In the genomic region with DNA sequence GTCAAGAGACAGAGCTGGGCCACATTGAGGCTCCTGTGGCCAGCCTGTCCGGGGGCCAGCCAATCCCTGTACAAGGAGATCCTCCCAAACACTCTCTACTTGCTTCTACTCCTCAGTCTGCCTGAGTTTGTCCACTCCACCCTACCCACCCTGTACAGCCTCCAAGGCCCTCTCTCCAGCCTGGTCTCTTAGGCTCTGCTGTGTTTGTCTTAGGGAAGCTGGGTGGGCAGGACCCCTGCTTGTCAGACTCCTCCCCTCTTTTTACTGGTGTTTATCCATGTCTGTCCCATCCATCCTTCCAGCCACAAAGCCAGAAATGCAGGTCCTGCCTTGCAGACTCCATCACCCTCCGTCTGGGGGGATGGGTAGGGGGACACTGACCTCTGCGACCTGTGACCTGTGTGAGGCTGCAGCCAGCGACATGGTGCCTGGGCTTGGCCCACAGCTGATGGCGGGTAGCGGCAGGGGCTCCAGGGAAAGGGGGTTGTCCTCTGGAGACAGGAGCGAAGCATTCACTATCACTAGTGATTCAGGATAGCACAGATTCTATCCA, we compare ENCODE assay signal across 14 mouse cellular contexts. TPM values are rescaled to one million over a fixed set of nuclear protein-coding genes. Genes with fewer than 3 reads are reported as not detected.
A peak's percentile ranks its signal among the peaks of the same experiment; 100 is the strongest.
DNase-seq lines count a peak whose midpoint lies in the region; ATAC-seq and TF ChIP-seq lines count a peak whose summit lies in the region.
"Had no signal": no experiment of that assay in that cellular context is flagged by ENCODE, and none has a peak within 500 bp of the region (broad histone marks: within the 10 kb centered on the region; RNA-seq: fewer than 3 reads in every experiment).

No protein-coding gene starts in this region.

- peak; percentile 9 for DNase-seq in lung, postnatal 10 days
- no peak for DNase-seq in lung, postnatal 14 days
- DNase-seq in ES-E14 (ENCODE audit: low read depth, low spot score) = no peak
- peak; percentile 73 for DNase-seq in embryo, embryonic 10 days (ENCODE audit: low spot score)
- no peak for DNase-seq in heart, postnatal 14 days
- DNase-seq in gastrocnemius, adult 18-20 months (ENCODE audit: low spot score) = no peak
- DNase-seq: adrenal gland, postnatal 10 days; cerebellum, adult 8-10 months; kidney, postnatal 25 days; liver, embryonic 13.5 days; thymus, postnatal 14 days had no signal

- intact Hi-C loops in heart, postnatal 14 days (cut with DNase I) = no loop called here

- no peaks in the 10 kb centered on the region for H3K36me3 ChIP-seq in ES-E14 (ENCODE audit: control insufficient read depth, insufficient read depth, low read length, poor library complexity, severe bottlenecking)
- H3K36me3 ChIP-seq in intestine, embryonic 16.5 days (ENCODE audit: control insufficient read depth, insufficient read depth, low read length) = no peaks in the 10 kb centered on the region
- H3K36me3 ChIP-seq: liver, embryonic 13.5 days had no signal

- in situ Hi-C loops in ES-E14 (cut with MboI; ENCODE audit: low sequenced_read_pairs in 2 of 2, unreplicated experiment in 2 of 2) = no loop called here

- no peak overlapping the region; a peak in 1 of 4 replicates for H3K4me3 ChIP-seq in ES-E14 (ENCODE audit: insufficient read depth in 1 of 2, low read depth in 1 of 2, low read length in 2 of 2, poor library complexity in 1 of 2, severe bottlenecking in 1 of 2)
- no peak overlapping the region for H3K4me3 ChIP-seq in intestine, embryonic 16.5 days (ENCODE audit: low read length)
- H3K4me3 ChIP-seq: erythroblast, embryonic 14.5 days; liver, embryonic 13.5 days had no signal

- peaks cover 0 to 13% of the 10 kb centered on the region in 2 experiments; a peak in 2 of 4 replicates for H3K4me1 ChIP-seq in ES-E14 (ENCODE audit: control insufficient read depth in 2 of 2, insufficient read depth in 2 of 2, low read length in 2 of 2, poor library complexity in 1 of 2)
- H3K4me1 ChIP-seq in intestine, embryonic 16.5 days (ENCODE audit: control insufficient read depth, insufficient read depth, low read length) = peaks cover 7% of the 10 kb centered on the region
- H3K4me1 ChIP-seq: liver, embryonic 13.5 days had no signal

- 22% methylated on average over 7 of the region's 7 CpGs for WGBS in intestine, embryonic 16.5 days

- peak overlapping the region; percentile 48; the same call in 1 of the 2 replicates for H3K27ac ChIP-seq in ES-E14 (ENCODE audit: insufficient read depth, low read depth, low read length, poor library complexity, severe bottlenecking)
- no peak overlapping the region for H3K27ac ChIP-seq in intestine, embryonic 16.5 days (ENCODE audit: low read length)
- H3K27ac ChIP-seq: liver, embryonic 13.5 days; macrophage had no signal

- peak; percentile 32 for ATAC-seq in intestine, embryonic 16.5 days

- no peaks in the 10 kb centered on the region for H3K9me3 ChIP-seq in ES-E14 (ENCODE audit: control insufficient read depth, insufficient read depth, low read depth, low read length)
- no peaks in the 10 kb centered on the region for H3K9me3 ChIP-seq in intestine, embryonic 16.5 days (ENCODE audit: control insufficient read depth, low read length)
- H3K9me3 ChIP-seq: liver, embryonic 13.5 days had no signal

- no peaks in the 10 kb centered on the region for H3K27me3 ChIP-seq in intestine, embryonic 16.5 days (replicated peaks; ENCODE audit: control insufficient read depth, insufficient read depth, low read length)
- H3K27me3 ChIP-seq: liver, embryonic 13.5 days had no signal

- no peak overlapping the region for H3K4me2 ChIP-seq in intestine, embryonic 16.5 days (ENCODE audit: low read depth, low read length)
- H3K4me2 ChIP-seq: liver, embryonic 13.5 days had no signal

- H3K9ac ChIP-seq in ES-E14 (ENCODE audit: insufficient read depth, low read depth, low read length, poor library complexity, severe bottlenecking) = peak overlapping the region; percentile 38; the same call in 1 of the 2 replicates
- no peak overlapping the region for H3K9ac ChIP-seq in intestine, embryonic 16.5 days (ENCODE audit: low read depth, low read length)
- H3K9ac ChIP-seq: liver, embryonic 13.5 days had no signal

TF ChIP-seq in ES-E14, 5 proteins besides CTCF, POLR2A, EP300 and RAD21:
- TF ChIP-seq MAFK (IDR thresholded peaks at IDR 0.05; ENCODE audit: insufficient read depth, low read depth, low read length) (no peak), ZNF384 (IDR thresholded peaks at IDR 0.05; ENCODE audit: low read depth, low read length) (no peak), CHD2 (IDR thresholded peaks at IDR 0.05; ENCODE audit: low read depth, low read length) (no peak), ZC3H11A (IDR thresholded peaks at IDR 0.05; ENCODE audit: borderline replicate concordance, low read depth, low read length) (no peak)

RNA-seq across cellular contexts. Expression of a gene that starts 41.2 kb away (rescaled TPM):
- total RNA-seq in ES-E14 (2012; rRNA removed) = 4.2 and 4.7 TPM in 2 replicates
- 4.5 and 5.7 TPM in 2 replicates for polyA plus RNA-seq in intestine, embryonic 16.5 days (2015; fragmentation: Nextera tagmentation; extraction: Ambion mirVana)
- total RNA-seq in heart, postnatal 14 days (2021) = 1 to 10 TPM; 1.3 to 1.8 TPM
- 1 to 10 TPM in 1 of 2 experiments, under 1 TPM in 1; 0.78 to 1.0 TPM for total RNA-seq in gastrocnemius, adult 18-20 months (2021)
- polyA plus RNA-seq: macrophage had no signal

Comparison
In these comparisons a context has a peak if more than half of its experiments do, and no peak if none do; other contexts are left out.
1. DNase-seq: peak in lung, postnatal 10 days (single experiment) and embryo, embryonic 10 days (single experiment); none in lung, postnatal 14 days (single experiment), ES-E14 (single experiment), heart, postnatal 14 days (0 of 2) and gastrocnemius, adult 18-20 months (single experiment).